Mouse (Mus musculus) midbrain, embryonic 10.5 days (tissue): ENCODE results near the gene Cxcl14. TPM values are rescaled to one million over a fixed set of nuclear protein-coding genes. Genes with fewer than 3 reads are reported as not detected.

Experiments
- DNase-seq: peaks from one replicate; pipeline ENCODE4 v3.0.0-alpha.2; 2017; ENCODE audit warnings: low spot score
- H3K27ac ChIP-seq: fragments of 300-500 bp; sonication (generic); replicated peaks from 2 replicates; pipeline ENCODE4 v1.5.1; 2016; ENCODE audit warnings: mild to moderate bottlenecking
- H3K27me3 ChIP-seq: fragments of 300-500 bp; sonication (generic); 2 replicates; pipeline ENCODE4 v1.6.1; 2016; ENCODE audit warnings: low read depth, mild to moderate bottlenecking; ENCODE audit not compliant: poor library complexity, severe bottlenecking
- H3K36me3 ChIP-seq: fragments of 300-500 bp; sonication (generic); 2 replicates; pipeline ENCODE4 v1.6.1; 2016; ENCODE audit warnings: mild to moderate bottlenecking, moderate library complexity
- H3K4me1 ChIP-seq: fragments of 300-500 bp; sonication (generic); 2 replicates; pipeline ENCODE4 v1.6.1; 2016
- H3K4me3 ChIP-seq: fragments of 300-500 bp; sonication (generic); 2 replicates; pipeline ENCODE4 v1.5.1; 2016; ENCODE audit warnings: mild to moderate bottlenecking, moderate library complexity
- H3K9me3 ChIP-seq: fragments of 300-500 bp; sonication (generic); replicated peaks from 2 replicates; pipeline ENCODE4 v1.6.1; 2016; ENCODE audit warnings: mild to moderate bottlenecking
- WGBS: fragments of 180-500 bp; shearing (Covaris S2); methylation state at CpG from one replicate; pipeline ENCODE4 v1.1.7; 2016; 5-methylcytosine and 5-hydroxymethylcytosine counted together
- polyA plus RNA-seq: library from polyadenylated mRNA; unstranded; fragments of >200 nt; fragmentation: Nextera tagmentation; extraction: Ambion mirVana; gene quantifications from 2 replicates; pipeline ENCODE4 v1.2.1, GENCODE M21; 2016

Gene Cxcl14
- polyA plus RNA-seq, 1 experiment from 2014 or later: 5.4 TPM

GRCm38 (mm10) chr13:56283321-56283720, 13.0 kb downstream of the Cxcl14 start:
- H3K36me3 ChIP-seq: no peaks in the 10 kb centered on the region
- no peak overlapping the region for H3K27ac ChIP-seq
- no peaks in the 10 kb centered on the region for H3K9me3 ChIP-seq
- H3K27me3 ChIP-seq: peaks cover 55% of the 10 kb centered on the region
- 90% methylated on average over 13 of the region's 13 CpGs for WGBS
- H3K4me1 ChIP-seq: peaks cover 16% of the 10 kb centered on the region
- no peak overlapping the region for H3K4me3 ChIP-seq
- DNase-seq: no peak

- WGBS: 77% methylated on average over 6 of the region's 6 CpGs
- no peaks in the 10 kb centered on the region for H3K36me3 ChIP-seq
- peaks cover 7% of the 10 kb centered on the region for H3K4me1 ChIP-seq
- H3K4me3 ChIP-seq: no peak overlapping the region
- no peak overlapping the region for H3K27ac ChIP-seq
- no peaks in the 10 kb centered on the region for H3K9me3 ChIP-seq
- peaks cover 40% of the 10 kb centered on the region for H3K27me3 ChIP-seq
- no peak for DNase-seq
These were observed 16.0 kb downstream of the Cxcl14 start for GRCm38 (mm10) chr13:56280356-56280755.

DNA sequence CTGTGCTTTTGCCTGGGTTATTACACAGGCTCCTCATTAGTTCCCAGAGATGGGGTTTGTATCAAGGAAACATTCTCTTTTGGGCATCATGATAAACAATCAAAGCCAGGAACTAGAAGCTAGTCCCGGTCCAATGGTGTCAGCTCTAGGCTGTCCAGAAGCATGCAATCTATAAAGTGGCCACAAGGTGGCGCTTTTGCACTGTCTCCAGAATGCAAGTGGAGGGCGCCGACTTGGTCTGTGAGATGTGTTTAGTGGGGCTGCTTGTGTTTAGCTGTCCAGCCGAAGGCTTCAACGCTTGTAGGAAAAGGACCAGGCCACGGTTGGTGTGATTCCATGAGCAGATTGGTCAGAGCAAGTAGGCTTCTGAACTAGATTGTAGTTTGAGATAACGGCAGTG, 16.9 kb downstream of the Cxcl14 start:
- 27% methylated on average over 8 of the region's 8 CpGs for WGBS
- Histone ChIP-seq H3K4me1 (no peaks in the 10 kb centered on the region), H3K9me3 (no peaks in the 10 kb centered on the region), H3K36me3 (no peaks in the 10 kb centered on the region), H3K27me3 (peaks cover 35% of the 10 kb centered on the region), H3K27ac (no peak overlapping the region), H3K4me3 (no peak overlapping the region)
- DNase-seq: peak; percentile 85

DNA sequence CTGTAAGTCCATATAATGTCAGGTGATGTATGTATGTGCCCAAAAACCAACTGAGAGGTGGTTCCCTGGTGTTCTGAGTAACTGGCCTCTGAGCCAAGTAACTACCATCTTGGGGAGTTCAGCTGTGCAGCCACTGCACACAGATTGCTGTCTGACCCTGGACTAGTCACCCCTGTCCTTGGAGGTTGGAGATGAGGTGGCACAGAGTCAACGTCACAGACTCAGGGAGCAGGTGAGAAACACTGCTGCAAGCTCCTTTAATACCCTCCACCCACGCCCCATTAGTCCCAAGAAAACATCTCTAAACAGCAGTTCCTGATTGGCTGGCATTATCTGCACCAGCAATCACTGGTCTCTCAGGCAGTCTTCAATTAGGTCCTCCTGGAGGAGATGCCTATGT, 21.2 kb downstream of the Cxcl14 start:
- H3K4me1 ChIP-seq: no peaks in the 10 kb centered on the region
- no peaks in the 10 kb centered on the region for H3K36me3 ChIP-seq
- H3K27ac ChIP-seq: no peak overlapping the region
- DNase-seq: no peak
- peaks cover 12% of the 10 kb centered on the region; the same call in 1 of the 2 replicates for H3K27me3 ChIP-seq
- no peak overlapping the region for H3K4me3 ChIP-seq
- H3K9me3 ChIP-seq: peaks cover 19% of the 10 kb centered on the region
- WGBS: 59% methylated on average over 2 of the region's 2 CpGs

DNA sequence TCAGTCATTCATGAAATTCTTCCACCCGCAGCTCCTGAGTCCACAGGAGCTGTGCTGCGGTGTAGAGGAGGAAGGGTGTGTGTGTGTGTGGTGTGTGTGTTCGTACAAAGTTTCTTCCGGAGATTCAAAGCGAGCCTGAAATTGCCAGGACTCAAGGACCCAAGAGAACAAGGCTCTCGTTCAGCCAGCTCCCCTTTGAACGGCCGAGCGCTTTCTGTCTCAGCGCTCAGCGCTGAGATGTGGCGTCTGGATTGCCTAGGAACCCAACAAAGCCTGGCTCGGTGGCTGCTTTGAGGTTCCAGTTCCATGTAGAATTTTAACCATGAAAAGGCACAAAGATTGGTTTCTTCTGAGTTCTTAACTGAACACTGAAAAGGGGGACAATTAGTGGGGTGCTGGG, 26.2 kb downstream of the Cxcl14 start:
- Histone ChIP-seq H3K4me1 (peaks cover 9% of the 10 kb centered on the region), H3K4me3 (no peak overlapping the region), H3K27me3 (peaks cover 14% of the 10 kb centered on the region), H3K27ac (no peak overlapping the region), H3K36me3 (no peaks in the 10 kb centered on the region), H3K9me3 (peaks cover 19% of the 10 kb centered on the region)
- no peak for DNase-seq
- 78% methylated on average over 13 of the region's 13 CpGs for WGBS

- WGBS: 79% methylated on average over 4 of the region's 4 CpGs
- Histone ChIP-seq H3K9me3 (peaks cover 13% of the 10 kb centered on the region), H3K4me1 (peaks cover 9% of the 10 kb centered on the region), H3K27ac (no peak overlapping the region), H3K36me3 (no peaks in the 10 kb centered on the region), H3K27me3 (peaks cover 41% of the 10 kb centered on the region), H3K4me3 (no peak overlapping the region)
- DNase-seq: no peak
These were observed 29.0 kb downstream of the Cxcl14 start for GRCm38 (mm10) chr13:56267396-56267795.

GRCm38 (mm10) chr13:56266435-56266834, 29.9 kb downstream of the Cxcl14 start:
- Histone ChIP-seq H3K4me1 (peaks cover 18% of the 10 kb centered on the region), H3K4me3 (no peak overlapping the region), H3K27ac (no peak overlapping the region), H3K36me3 (no peaks in the 10 kb centered on the region), H3K27me3 (peaks cover 51% of the 10 kb centered on the region), H3K9me3 (peaks cover 7% of the 10 kb centered on the region)
- peak; percentile 44 for DNase-seq
- 39% methylated on average over 8 of the region's 8 CpGs for WGBS

- peaks cover 58% of the 10 kb centered on the region for H3K27me3 ChIP-seq
- H3K4me3 ChIP-seq: no peak overlapping the region
- no peak for DNase-seq
- no peaks in the 10 kb centered on the region for H3K36me3 ChIP-seq
- no peak overlapping the region for H3K27ac ChIP-seq
- H3K4me1 ChIP-seq: peaks cover 24% of the 10 kb centered on the region
- H3K9me3 ChIP-seq: no peaks in the 10 kb centered on the region
- WGBS: 75% methylated on average over 5 of the region's 5 CpGs
These were observed 30.7 kb downstream of the Cxcl14 start for GRCm38 (mm10) chr13:56265661-56266060.

DNA sequence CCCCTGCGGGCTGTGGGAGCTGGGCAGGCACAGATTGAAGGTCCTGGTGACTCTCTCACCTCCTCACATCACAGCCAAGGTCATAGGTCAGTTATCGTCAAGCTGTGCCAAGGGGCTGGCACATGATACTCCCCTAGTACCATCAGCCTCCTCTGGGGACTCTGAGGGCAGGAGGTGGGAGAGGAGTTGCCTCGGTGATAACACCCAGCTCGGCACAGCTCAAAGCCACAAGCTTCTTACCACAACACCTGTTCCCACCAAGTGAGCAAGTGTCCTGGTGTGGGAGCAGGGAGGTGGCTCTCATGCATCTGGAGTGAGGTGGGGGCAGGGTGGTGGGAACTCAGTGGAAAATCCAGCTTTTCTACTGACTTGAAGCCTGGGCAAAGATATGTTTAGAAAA, 34.1 kb downstream of the Cxcl14 start:
- no peak overlapping the region for H3K27ac ChIP-seq
- H3K4me1 ChIP-seq: peaks cover 58% of the 10 kb centered on the region
- H3K4me3 ChIP-seq: no peak overlapping the region
- DNase-seq: no peak
- peaks cover 92% of the 10 kb centered on the region for H3K27me3 ChIP-seq
- WGBS: 53% methylated on average over 4 of the region's 4 CpGs
- no peaks in the 10 kb centered on the region for H3K36me3 ChIP-seq
- H3K9me3 ChIP-seq: no peaks in the 10 kb centered on the region

DNA sequence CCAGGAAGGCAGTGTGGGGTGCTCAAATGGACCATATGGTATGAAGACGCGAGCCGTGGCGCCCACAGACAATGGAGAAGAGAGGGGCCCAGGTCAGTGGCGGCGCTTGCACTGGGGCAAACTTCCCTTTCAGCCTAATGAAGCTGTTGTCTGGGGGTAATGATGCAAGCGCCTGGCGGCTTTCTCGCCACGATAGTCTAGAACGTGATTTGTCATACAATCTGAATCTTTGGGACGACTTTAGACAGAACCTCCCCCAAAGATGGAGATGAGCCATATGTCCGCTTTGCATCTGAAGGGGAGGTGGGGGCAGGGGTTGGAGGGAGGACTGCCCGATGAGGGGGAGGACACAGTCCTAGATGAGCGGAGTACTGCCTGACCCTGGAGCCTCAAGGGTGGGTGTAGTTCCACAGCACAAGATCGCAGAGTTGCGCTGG, 36.0 kb downstream of the Cxcl14 start:
- Histone ChIP-seq H3K27me3 (peaks cover 100% of the 10 kb centered on the region), H3K36me3 (no peaks in the 10 kb centered on the region), H3K4me3 (peak overlapping the region; percentile 53), H3K27ac (peak overlapping the region; percentile 87), H3K9me3 (no peaks in the 10 kb centered on the region), H3K4me1 (peaks cover 68% of the 10 kb centered on the region)
- WGBS: under 1% methylated on average over 17 of the region's 17 CpGs
- peak; percentile 61 for DNase-seq

DNA sequence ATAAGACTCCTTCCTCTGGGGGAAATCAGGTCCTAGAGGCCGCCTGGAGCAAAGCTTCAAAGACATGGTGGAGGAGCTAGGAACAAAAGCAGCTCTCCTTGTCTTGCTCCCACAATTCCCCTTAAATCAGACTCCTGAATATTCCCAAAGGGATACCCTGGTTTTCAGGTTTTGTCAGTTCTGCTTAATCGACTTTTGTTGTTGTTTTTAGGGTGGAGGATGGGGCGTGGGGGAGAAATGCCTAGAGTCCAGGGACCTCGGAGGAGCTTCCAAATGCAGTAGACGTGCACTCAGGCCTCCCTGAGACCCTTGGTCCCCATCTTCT, 36.5 kb downstream of the Cxcl14 start:
- Histone ChIP-seq H3K27ac (peak overlapping the region; percentile 87), H3K36me3 (no peaks in the 10 kb centered on the region), H3K9me3 (no peaks in the 10 kb centered on the region), H3K4me1 (peaks cover 73% of the 10 kb centered on the region), H3K27me3 (peaks cover 100% of the 10 kb centered on the region), H3K4me3 (peak overlapping the region; percentile 53)
- under 1% methylated on average over 5 of the region's 5 CpGs for WGBS
- DNase-seq: no peak

- under 1% methylated on average over 55 of the region's 55 CpGs for WGBS
- H3K4me1 ChIP-seq: peaks cover 78% of the 10 kb centered on the region
These were observed 37.1 kb downstream of the Cxcl14 start for GRCm38 (mm10) chr13:56259021-56259925.

GRCm38 (mm10) chr13:56258196-56259020, 37.9 kb downstream of the Cxcl14 start:
- DNase-seq: peak; percentile 78
- Histone ChIP-seq H3K36me3 (no peaks in the 10 kb centered on the region), H3K27me3 (peaks cover 100% of the 10 kb centered on the region), H3K4me3 (peak overlapping the region; percentile 53), H3K9me3 (no peaks in the 10 kb centered on the region), H3K27ac (peak overlapping the region; percentile 87), H3K4me1 (peaks cover 86% of the 10 kb centered on the region)
- WGBS: under 1% methylated on average over 52 of the region's 52 CpGs

More at GRCm38 (mm10) chr13:56259021-56259925, 37.1 kb downstream of the Cxcl14 start:
- DNase-seq: peak; percentile 67
- Histone ChIP-seq H3K27ac (peak overlapping the region; percentile 87), H3K9me3 (no peaks in the 10 kb centered on the region), H3K4me3 (peak overlapping the region; percentile 53), H3K27me3 (peaks cover 100% of the 10 kb centered on the region), H3K36me3 (no peaks in the 10 kb centered on the region)
